Mouse (Mus musculus) frontal cortex, postnatal 36 days (tissue): ENCODE data around the gene Sel1l3.

ENCODE experiments used
- DNase-seq, 2 experiments: peaks; one replicate each; pipeline ENCODE4 v3.0.0; 2022; ENCODE audit warnings: low spot score in 2 of 2

Gene Sel1l3

DNA sequence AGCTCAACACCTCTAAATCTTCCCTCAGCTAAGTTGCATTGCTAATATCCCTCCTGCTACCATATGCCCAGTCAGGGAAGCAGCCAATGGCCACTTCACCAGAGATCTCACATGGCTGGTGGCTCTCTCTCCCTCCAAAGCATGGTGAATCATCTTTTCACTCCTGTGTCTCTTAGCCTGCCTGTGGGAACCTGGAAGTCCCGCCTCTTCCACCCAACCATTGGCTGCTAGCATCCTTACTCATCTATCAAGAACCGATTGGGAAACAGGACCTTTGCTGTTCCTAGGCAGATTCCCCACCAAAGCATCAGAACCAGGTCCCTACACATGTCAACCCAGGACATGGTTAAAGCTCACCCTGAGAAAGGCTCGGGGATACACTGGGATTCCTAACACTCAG, 122.4 kb downstream of the Sel1l3 start:
- DNase-seq, result no peak

DNA sequence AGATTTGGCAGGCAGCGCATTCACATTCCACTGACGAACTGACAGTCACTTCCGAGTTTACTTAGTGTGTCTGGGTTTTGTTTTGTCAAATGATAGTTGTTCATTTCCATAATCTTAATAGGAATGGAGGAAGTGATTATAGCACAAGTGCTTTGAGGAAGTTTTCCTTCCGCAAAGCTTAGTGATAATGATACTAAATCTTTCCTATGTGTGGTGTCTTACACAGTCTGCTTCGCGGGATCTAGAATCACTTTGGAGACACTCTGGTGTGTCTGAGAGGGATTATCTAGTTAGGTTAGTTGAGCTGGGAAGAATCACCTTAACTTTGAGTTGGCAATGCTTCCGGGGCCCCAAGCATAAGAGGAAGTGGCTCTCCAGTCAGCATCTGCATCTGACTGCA, 126.3 kb downstream of the Sel1l3 start:
- DNase-seq, result no peak

DNA sequence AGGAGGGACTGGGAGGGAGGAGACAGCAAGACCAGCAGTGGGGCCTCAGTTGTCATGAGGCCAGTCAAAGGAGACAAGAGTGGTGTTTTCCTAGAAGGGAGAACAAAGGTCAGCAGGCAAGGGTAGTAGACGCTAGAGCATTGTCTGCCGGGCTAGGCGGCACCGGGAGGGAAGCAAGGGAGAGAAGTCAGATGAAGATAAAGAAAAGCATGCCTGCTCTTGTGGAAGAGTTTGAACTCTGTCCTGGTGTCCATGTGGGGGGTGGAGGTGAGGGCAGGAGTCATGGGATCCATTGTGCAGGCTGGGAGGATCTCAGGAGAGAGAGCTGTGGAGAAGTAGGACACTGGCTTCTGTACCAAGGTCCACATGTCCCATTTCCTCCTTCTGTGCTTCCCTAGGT, 135.3 kb downstream of the Sel1l3 start:
- DNase-seq, result no peak

DNA sequence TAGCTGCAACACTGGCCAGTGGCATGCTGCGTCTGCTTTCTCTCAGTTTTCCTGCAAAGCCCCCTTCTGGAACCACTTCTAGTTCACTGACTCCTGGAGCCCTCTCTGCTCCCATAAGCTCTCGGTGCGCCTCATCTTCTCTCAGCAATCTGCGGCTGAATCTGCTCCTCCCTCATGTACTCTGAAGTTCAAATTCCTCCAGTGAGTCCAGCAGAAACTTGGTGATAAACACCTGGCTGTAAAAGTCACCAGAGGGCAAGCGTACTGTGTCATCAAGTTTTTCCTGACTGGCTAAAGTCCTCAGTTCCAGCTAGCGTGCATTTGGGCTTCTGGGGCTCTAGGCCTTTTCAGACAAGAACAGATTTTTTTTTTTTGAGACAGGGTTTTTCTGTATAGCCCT, 139.2 kb downstream of the Sel1l3 start:
- DNase-seq, result no peak

DNA sequence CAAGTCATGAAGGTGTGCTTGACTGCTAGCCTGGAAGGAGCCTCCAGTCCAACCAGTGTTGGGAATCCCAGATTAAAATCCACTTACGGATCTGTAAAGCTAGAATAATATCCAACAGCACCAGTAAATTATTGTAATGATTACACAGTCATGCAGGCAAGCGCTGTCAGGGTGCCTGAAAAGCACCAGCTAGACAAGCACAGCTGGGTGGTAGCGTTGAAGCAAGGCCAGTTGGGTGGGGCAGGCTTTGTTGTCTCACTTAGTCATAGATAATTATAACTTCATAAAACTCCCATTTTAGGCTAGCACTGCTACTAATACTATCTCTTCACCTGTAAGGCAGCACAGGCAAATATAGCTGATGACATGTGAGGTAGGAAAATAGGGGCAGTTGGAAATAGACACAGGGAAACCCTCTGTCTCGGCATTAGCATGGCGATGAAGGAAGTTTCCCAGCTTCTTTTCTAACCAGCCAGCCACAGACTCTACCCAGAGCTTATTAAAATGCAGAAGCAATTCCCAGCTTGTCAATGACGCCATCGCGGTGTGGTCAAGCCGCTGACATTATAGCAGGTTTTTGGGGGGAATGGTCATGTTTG, 152.1 kb downstream of the Sel1l3 start:
- no peak for DNase-seq
